Mouse (Mus musculus) heart, embryonic 13.5 days (tissue): Measurements from ENCODE around the gene Zyx. TPM values are rescaled to one million over a fixed set of nuclear protein-coding genes. Genes with fewer than 3 reads are reported as not detected.

ENCODE experiments used
- polyA plus RNA-seq: library from polyadenylated mRNA; unstranded; fragments of >200 nt; fragmentation: Nextera tagmentation; extraction: Ambion mirVana; gene quantifications from 2 replicates; pipeline ENCODE4 v1.2.1, GENCODE M21; 2015

The Zyx gene
- polyA plus RNA-seq, 1 experiment from 2014 or later = 173 TPM

Other genes with a start within 250 kb of the Zyx start
- gene Tas2r139, start 208.7 kb upstream of the Zyx start, polyA plus RNA-seq = not detected in 2 replicates
- gene Tas2r144, start 134.3 kb upstream of the Zyx start, polyA plus RNA-seq = not detected in 2 replicates
- gene Gstk1, start 103.7 kb upstream of the Zyx start, polyA plus RNA-seq = 11.7 and 14.0 TPM in 2 replicates
- gene Tmem139, start 87.7 kb upstream of the Zyx start, polyA plus RNA-seq = 0.29 TPM in 1 of 2 replicates, not detected in the other
- gene Casp2, start 84.6 kb upstream of the Zyx start, polyA plus RNA-seq = 30.9 and 31.8 TPM in 2 replicates
- 0.50 and 0.67 TPM in 2 replicates for gene Clcn1, start 62.9 kb upstream of the Zyx start, polyA plus RNA-seq
- gene Fam131b, start 25.0 kb upstream of the Zyx start, polyA plus RNA-seq = 0.17 TPM in 2 replicates
- gene Epha1, start 23.6 kb downstream of the Zyx start, polyA plus RNA-seq = 3.3 and 3.4 TPM in 2 replicates
- not detected in 2 replicates for gene Tas2r143, start 50.6 kb downstream of the Zyx start, polyA plus RNA-seq
- gene Tas2r135, start 55.8 kb downstream of the Zyx start, polyA plus RNA-seq = not detected in 2 replicates
- gene Tas2r126, start 84.9 kb downstream of the Zyx start, polyA plus RNA-seq = not detected in 2 replicates
- not detected in 2 replicates for gene Olfr458, start 115.6 kb downstream of the Zyx start, polyA plus RNA-seq
- gene Olfr457, start 126.7 kb downstream of the Zyx start, polyA plus RNA-seq = not detected in 2 replicates
- not detected in 2 replicates for gene Olfr456, start 137.6 kb downstream of the Zyx start, polyA plus RNA-seq
- not detected in 2 replicates for gene Olfr455, start 198.0 kb downstream of the Zyx start, polyA plus RNA-seq
- gene Tcaf3, start 248.1 kb downstream of the Zyx start, polyA plus RNA-seq = not detected in 2 replicates